Mouse (Mus musculus) cerebellum, adult 2 months (tissue): ENCODE measurements around the gene Zfp91.
"Not testable (repeated sequence)": the region's sequence is repeated elsewhere in the genome, so short reads cannot be mapped to it uniquely, and the experiment has no call there.

ENCODE experiments used
- CTCF ChIP-seq: fragments of 200-500 bp; IDR thresholded peaks from 2 replicates; pipeline ENCODE4 v1.5.1; 2011; ENCODE audit warnings: low read depth, mild to moderate bottlenecking, control low read depth, low read length, moderate library complexity, borderline replicate concordance; ENCODE audit not compliant: insufficient read depth
- POLR2A ChIP-seq: fragments of 200-500 bp; IDR thresholded peaks from 2 replicates; pipeline ENCODE4 v1.6.1; 2011; ENCODE audit warnings: low read length, control low read depth, borderline replicate concordance; ENCODE audit not compliant: insufficient read depth

DNA sequence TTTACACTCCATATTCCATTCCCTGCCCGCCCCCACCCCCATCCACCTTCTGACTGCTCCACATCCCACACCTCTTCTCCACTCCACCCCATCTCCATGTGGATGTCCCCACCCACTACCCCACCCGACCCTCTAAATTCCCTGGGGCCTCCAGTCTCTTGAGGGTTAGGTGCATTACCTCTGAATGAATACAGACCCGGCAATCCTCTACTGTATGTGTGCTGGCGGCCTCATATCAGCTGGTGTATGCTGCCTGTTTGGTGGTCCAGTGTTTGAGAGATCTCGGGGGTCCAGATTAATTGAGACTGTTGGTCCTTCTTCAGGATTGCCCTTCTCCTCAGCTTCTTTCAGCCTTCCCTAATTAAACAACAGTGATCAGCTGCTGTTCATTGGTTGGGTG is 75.0 kb downstream of the Zfp91 start:
- not testable (repeated sequence) for TF ChIP-seq CTCF, POLR2A
